Mouse (Mus musculus): ENCODE results near the gene Pax6.

Pax6 gene

DNA sequence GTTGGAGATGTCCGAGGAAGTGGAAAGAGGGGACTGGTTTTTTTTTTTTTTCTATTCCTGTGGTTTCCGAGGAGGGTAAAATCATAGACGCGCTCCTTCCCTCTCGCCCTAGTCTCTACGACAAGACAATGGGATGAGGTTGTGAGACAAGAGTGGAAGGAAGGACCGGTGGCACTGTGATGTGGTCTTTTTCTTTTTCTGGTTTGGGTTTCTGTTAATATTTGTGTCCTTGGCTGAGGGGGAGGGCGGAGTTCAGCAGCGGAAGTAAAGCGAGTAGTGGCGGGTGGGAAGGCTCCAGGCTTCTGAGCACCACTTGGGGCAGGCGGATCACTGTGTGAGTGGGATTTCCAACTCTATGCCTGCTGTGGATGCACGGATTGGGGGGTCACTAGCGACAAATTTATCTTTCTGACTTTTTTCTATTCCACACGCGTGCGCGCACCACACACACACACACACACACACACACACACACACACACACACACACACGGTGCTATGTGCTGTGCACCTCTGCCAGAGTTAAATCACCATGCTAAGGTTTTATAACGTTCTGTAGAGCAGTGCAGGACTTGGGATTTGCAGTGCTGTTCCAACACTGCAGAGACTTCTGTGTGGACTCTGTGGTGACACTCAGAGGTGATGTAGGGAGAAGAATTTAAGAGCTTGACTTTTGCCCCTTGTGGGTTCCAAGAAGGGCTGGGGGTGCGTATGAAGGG, 14.1 kb downstream of the Pax6 start:
- peak; percentile 42 for DNase-seq (ENCODE audit: extremely low spot score)

GRCm38 (mm10) chr2:105683771-105684410, 15.2 kb downstream of the Pax6 start:
- peak; percentile 20 for DNase-seq (ENCODE audit: extremely low spot score)

DNA sequence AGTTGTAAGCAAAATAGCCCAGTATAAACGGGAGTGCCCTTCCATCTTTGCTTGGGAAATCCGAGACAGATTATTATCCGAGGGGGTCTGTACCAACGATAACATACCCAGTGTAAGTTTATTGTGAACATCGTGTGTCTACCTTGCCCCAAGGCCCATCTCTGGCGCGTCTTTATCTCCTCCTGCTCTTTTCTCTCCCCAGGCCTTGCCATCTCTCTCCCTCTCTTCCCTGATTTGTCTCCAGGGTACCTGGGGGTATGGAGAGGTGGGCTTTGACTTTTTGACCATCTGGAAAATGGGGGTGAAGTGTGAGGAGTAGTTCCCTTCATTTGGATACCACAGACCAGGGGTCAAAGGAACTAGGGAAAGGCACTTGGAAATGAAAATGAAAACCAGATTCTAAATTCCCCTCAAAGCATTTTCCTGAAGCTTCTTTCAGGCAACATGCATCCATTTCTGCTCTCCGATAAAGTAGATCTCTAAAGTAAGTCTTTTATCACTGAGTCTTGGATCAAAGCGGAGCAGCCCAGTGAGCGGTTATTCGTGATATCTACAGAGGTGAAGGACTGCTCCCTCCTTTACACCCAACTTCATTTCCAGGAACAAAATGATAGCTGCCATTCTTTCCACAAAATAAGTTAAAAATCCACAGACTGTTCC, 16.4 kb downstream of the Pax6 start:
- DNase-seq (ENCODE audit: extremely low spot score) = peak; percentile 46

DNA sequence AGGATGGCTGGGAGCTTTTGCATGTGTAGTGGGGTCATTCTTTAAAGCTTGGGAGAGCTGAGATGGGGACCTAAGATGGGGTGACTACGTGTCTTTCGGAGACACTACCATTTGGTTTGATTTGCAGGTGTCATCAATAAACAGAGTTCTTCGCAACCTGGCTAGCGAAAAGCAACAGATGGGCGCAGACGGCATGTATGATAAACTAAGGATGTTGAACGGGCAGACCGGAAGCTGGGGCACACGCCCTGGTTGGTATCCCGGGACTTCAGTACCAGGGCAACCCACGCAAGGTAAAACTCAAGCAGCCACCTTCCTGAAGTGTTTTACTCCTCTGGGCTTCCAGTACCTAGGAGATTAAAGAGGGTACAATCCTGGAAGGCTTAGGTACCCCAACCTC, 17.0 kb downstream of the Pax6 start:
- DNase-seq (ENCODE audit: extremely low spot score) = no peak

- DNase-seq (ENCODE audit: extremely low spot score) = no peak
These were observed 17.9 kb downstream of the Pax6 start for GRCm38 (mm10) chr2:105686363-105687316.

- DNase-seq (ENCODE audit: extremely low spot score) = peak; percentile 76
These were observed 18.8 kb downstream of the Pax6 start for GRCm38 (mm10) chr2:105687317-105687991.

- DNase-seq (ENCODE audit: extremely low spot score) = peak; percentile 45
These were observed 19.3 kb downstream of the Pax6 start for GRCm38 (mm10) chr2:105688011-105688410.

GRCm38 (mm10) chr2:105688436-105689303, 20.0 kb downstream of the Pax6 start:
- DNase-seq (ENCODE audit: extremely low spot score) = peak; percentile 49

- peak; percentile 77 for DNase-seq (ENCODE audit: extremely low spot score)
These were observed 20.6 kb downstream of the Pax6 start for GRCm38 (mm10) chr2:105689304-105689770.

- DNase-seq (ENCODE audit: extremely low spot score) = peak; percentile 72
These were observed 21.3 kb downstream of the Pax6 start for GRCm38 (mm10) chr2:105689771-105690639.

- peak; percentile 35 for DNase-seq (ENCODE audit: extremely low spot score)
These were observed 22.6 kb downstream of the Pax6 start for GRCm38 (mm10) chr2:105691296-105691695.

DNA sequence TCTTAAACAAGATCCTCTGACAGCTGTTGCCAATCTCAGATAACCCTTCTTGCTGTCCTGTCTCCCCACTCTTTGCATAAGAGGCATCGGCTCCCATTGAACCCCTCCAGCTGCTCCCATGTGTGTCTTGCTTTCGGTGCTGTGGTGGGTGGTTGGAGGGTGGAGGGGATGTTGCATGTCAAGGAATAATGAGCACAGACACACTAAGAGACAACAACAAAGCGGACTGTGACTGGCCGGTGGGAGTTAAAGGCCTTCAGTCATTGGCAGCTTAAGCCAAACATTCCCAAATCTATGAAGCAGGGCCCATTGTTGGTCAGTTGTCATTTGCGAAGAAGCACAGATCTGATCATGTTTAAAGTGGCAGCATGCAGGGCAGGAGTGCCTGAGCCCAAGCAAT, 29.0 kb downstream of the Pax6 start:
- no peak for DNase-seq (ENCODE audit: extremely low spot score)

DNA sequence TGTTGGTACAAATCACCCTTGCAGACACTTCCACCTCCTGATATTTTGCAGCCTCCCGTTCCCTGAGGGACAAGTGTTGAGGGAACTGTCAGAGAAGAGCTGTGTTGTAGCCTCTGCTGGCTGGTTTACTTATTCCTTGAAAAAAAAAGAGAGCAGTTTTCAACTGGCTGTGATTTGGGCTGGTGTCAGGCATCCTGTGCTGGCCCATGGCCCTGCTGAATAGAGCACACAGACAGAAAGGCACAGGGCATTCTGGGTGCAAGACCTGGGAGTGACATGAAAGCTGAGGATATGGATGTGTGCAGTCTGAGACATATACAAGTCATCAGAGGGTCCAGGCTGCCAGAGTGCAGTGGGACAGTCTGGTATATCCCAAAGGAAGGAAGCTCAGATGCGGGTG, 29.9 kb downstream of the Pax6 start:
- no peak for DNase-seq (ENCODE audit: extremely low spot score)

DNA sequence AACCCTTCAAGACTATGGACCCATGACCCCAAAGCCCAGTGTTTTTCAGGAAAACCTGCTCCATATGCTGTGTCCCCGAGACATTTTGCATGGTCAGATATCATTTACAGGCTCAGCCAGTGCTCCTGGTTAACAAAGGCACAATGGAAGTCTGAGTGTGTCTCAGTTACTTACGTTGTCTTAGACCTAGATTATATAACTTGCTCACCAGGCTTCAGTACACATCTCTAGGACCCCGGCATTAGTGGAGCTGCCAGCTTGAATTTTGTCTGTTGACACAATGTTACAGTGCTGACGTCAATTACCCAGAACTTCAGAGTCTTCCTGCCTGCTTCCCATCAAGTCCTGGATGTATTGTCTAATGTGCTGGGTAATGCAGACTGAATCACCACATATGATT, 33.1 kb downstream of the Pax6 start:
- DNase-seq (ENCODE audit: extremely low spot score) = no peak

GRCm38 (mm10) chr2:105702586-105702985, 33.9 kb downstream of the Pax6 start:
- DNase-seq (ENCODE audit: extremely low spot score) = no peak

- no peak for DNase-seq (ENCODE audit: extremely low spot score)
These were observed 36.6 kb downstream of the Pax6 start for GRCm38 (mm10) chr2:105705320-105705719.

GRCm38 (mm10) chr2:105709126-105709525, 40.4 kb downstream of the Pax6 start:
- DNase-seq (ENCODE audit: extremely low spot score) = no peak

GRCm38 (mm10) chr2:105710511-105710910, 41.8 kb downstream of the Pax6 start:
- DNase-seq (ENCODE audit: extremely low spot score) = no peak

All from embryo, embryonic 9.5 days (tissue).